Mouse (Mus musculus) midbrain, embryonic 16.5 days (tissue): Measurements from ENCODE around the gene Atp6v1a. TPM values are rescaled to one million over a fixed set of nuclear protein-coding genes. Genes with fewer than 3 reads are reported as not detected.

ENCODE experiments used
- ATAC-seq: fragments of 200-750 bp; cut with Nextera tagmentation; 2 replicates; pipeline ENCODE4 v1.8.0; 2017; ENCODE audit warnings: moderate TSS enrichment
- H3K27ac ChIP-seq: fragments of 300-500 bp; sonication (generic); 2 replicates; pipeline ENCODE4 v1.5.1; 2014; ENCODE audit warnings: mild to moderate bottlenecking, low read length, mixed read lengths
- H3K27me3 ChIP-seq: fragments of 300-500 bp; sonication (generic); 2 replicates; pipeline ENCODE4 v1.6.1; 2014; ENCODE audit warnings: low read depth, low read length, mixed read lengths; ENCODE audit not compliant: control insufficient read depth, insufficient read depth
- H3K36me3 ChIP-seq: fragments of 300-500 bp; sonication (generic); 2 replicates; pipeline ENCODE4 v1.6.1; 2014; ENCODE audit warnings: mild to moderate bottlenecking, low read length, moderate library complexity, mixed read lengths; ENCODE audit not compliant: control insufficient read depth, insufficient read depth
- H3K4me1 ChIP-seq: fragments of 300-500 bp; sonication (generic); 2 replicates; pipeline ENCODE4 v1.6.1; 2014; ENCODE audit warnings: mild to moderate bottlenecking, low read length, mixed read lengths; ENCODE audit not compliant: control insufficient read depth, insufficient read depth
- H3K4me2 ChIP-seq: fragments of 300-500 bp; sonication (generic); 2 replicates; pipeline ENCODE4 v1.6.1; 2014; ENCODE audit warnings: mild to moderate bottlenecking, low read length, mixed read lengths
- H3K4me3 ChIP-seq: fragments of 300-500 bp; sonication (generic); 2 replicates; pipeline ENCODE4 v1.5.1; 2014; ENCODE audit warnings: low read depth, mild to moderate bottlenecking, low read length, moderate library complexity, mixed read lengths
- H3K9ac ChIP-seq: fragments of 300-500 bp; sonication (generic); 2 replicates; pipeline ENCODE4 v1.6.1; 2014; ENCODE audit warnings: low read depth, low read length, mixed read lengths
- H3K9me3 ChIP-seq: fragments of 300-500 bp; sonication (generic); replicated peaks from 2 replicates; pipeline ENCODE4 v1.6.1; 2014; ENCODE audit warnings: mild to moderate bottlenecking, low read length, mixed read lengths; ENCODE audit not compliant: control insufficient read depth, poor library complexity, severe bottlenecking
- WGBS: fragments of 180-500 bp; shearing (Covaris S2); extraction: QIAGEN DNeasy Blood & Tissue Kit; methylation state at CpG from one replicate; pipeline ENCODE4 v1.1.7; 2014; 5-methylcytosine and 5-hydroxymethylcytosine counted together
- polyA plus RNA-seq: library from polyadenylated mRNA; unstranded; fragments of >200 nt; fragmentation: Nextera tagmentation; extraction: Ambion mirVana; gene quantifications from 2 replicates; pipeline ENCODE4 v1.2.1, GENCODE M21; 2015

Atp6v1a gene
- polyA plus RNA-seq, 1 experiment from 2014 or later = 172 TPM

GRCm38 (mm10) chr16:44103806-44104766, 35.4 kb downstream of the Atp6v1a start:
- no peak overlapping the region for H3K27ac ChIP-seq
- H3K4me1 ChIP-seq = no peaks in the 10 kb centered on the region
- H3K4me2 ChIP-seq = no peak overlapping the region
- no peak for ATAC-seq
- no peaks in the 10 kb centered on the region for H3K9me3 ChIP-seq
- H3K36me3 ChIP-seq = peaks cover 53% of the 10 kb centered on the region
- no peak overlapping the region for H3K9ac ChIP-seq
- no peak overlapping the region for H3K4me3 ChIP-seq
- no peaks in the 10 kb centered on the region for H3K27me3 ChIP-seq
- WGBS = 94% methylated on average over 18 of the region's 18 CpGs

- Histone ChIP-seq H3K36me3 (peaks cover 54% of the 10 kb centered on the region), H3K27me3 (no peaks in the 10 kb centered on the region), H3K4me2 (no peak overlapping the region), H3K9ac (no peak overlapping the region), H3K27ac (no peak overlapping the region), H3K4me3 (no peak overlapping the region), H3K4me1 (no peaks in the 10 kb centered on the region), H3K9me3 (no peaks in the 10 kb centered on the region)
- 92% methylated on average over 2 of the region's 2 CpGs for WGBS
- no peak for ATAC-seq
Observed at GRCm38 (mm10) chr16:44102925-44103324, 36.6 kb downstream of the Atp6v1a start.

GRCm38 (mm10) chr16:44101181-44101710, 38.3 kb downstream of the Atp6v1a start:
- no peak overlapping the region for H3K27ac ChIP-seq
- 93% methylated on average over 12 of the region's 12 CpGs for WGBS
- H3K27me3 ChIP-seq = no peaks in the 10 kb centered on the region
- H3K4me3 ChIP-seq = no peak overlapping the region
- ATAC-seq = no peak
- peaks cover 57% of the 10 kb centered on the region for H3K36me3 ChIP-seq
- H3K9ac ChIP-seq = no peak overlapping the region
- H3K4me2 ChIP-seq = no peak overlapping the region
- no peaks in the 10 kb centered on the region for H3K9me3 ChIP-seq
- no peaks in the 10 kb centered on the region for H3K4me1 ChIP-seq

GRCm38 (mm10) chr16:44099377-44099776, 40.1 kb downstream of the Atp6v1a start:
- Histone ChIP-seq H3K27me3 (no peaks in the 10 kb centered on the region), H3K4me3 (no peak overlapping the region), H3K4me1 (no peaks in the 10 kb centered on the region), H3K9me3 (no peaks in the 10 kb centered on the region), H3K36me3 (peaks cover 62% of the 10 kb centered on the region), H3K27ac (no peak overlapping the region), H3K9ac (no peak overlapping the region), H3K4me2 (no peak overlapping the region)
- ATAC-seq = no peak
- WGBS = 98% methylated on average over 7 of the region's 7 CpGs

- Histone ChIP-seq H3K36me3 (peaks cover 31% of the 10 kb centered on the region), H3K27ac (no peak overlapping the region), H3K9ac (no peak overlapping the region), H3K4me2 (no peak overlapping the region), H3K27me3 (no peaks in the 10 kb centered on the region), H3K9me3 (no peaks in the 10 kb centered on the region), H3K4me3 (no peak overlapping the region), H3K4me1 (no peaks in the 10 kb centered on the region)
- WGBS = 81% methylated on average over 2 of the region's 2 CpGs
- ATAC-seq = no peak
Observed at GRCm38 (mm10) chr16:44087650-44088049, 51.9 kb downstream of the Atp6v1a start.

GRCm38 (mm10) chr16:44063025-44063894, 76.2 kb downstream of the Atp6v1a start, which contains the start of gene Gramd1c:
Gramd1c (minus strand) TSS chr16:44063345.
- Histone ChIP-seq H3K27ac (peak within 1 kb of the TSS; percentile 76), H3K4me3 (peak within 1 kb of the TSS; percentile 45), H3K4me1 (peaks cover 3% of the 10 kb centered on the region; the same call in 1 of the 2 replicates), H3K9ac (peak within 1 kb of the TSS; percentile 55), H3K27me3 (no peaks in the 10 kb centered on the region), H3K4me2 (peak within 1 kb of the TSS; percentile 52), H3K9me3 (no peaks in the 10 kb centered on the region), H3K36me3 (no peaks in the 10 kb centered on the region)
- WGBS = 6% methylated on average over 45 of the region's 45 CpGs
- peak; percentile 92 for ATAC-seq

GRCm38 (mm10) chr16:44061341-44061740, 78.2 kb downstream of the Atp6v1a start:
- WGBS = 95% methylated on average over 15 of the region's 15 CpGs
- peaks cover 3% of the 10 kb centered on the region; the same call in 1 of the 2 replicates for H3K4me1 ChIP-seq
- no peaks in the 10 kb centered on the region for H3K9me3 ChIP-seq
- no peak for ATAC-seq
- no peak overlapping the region for H3K27ac ChIP-seq
- no peak overlapping the region for H3K9ac ChIP-seq
- H3K36me3 ChIP-seq = no peaks in the 10 kb centered on the region
- no peak overlapping the region for H3K4me2 ChIP-seq
- no peaks in the 10 kb centered on the region for H3K27me3 ChIP-seq
- no peak overlapping the region for H3K4me3 ChIP-seq

GRCm38 (mm10) chr16:44060604-44061286, 78.8 kb downstream of the Atp6v1a start:
- H3K27ac ChIP-seq = no peak overlapping the region
- WGBS = 95% methylated on average over 18 of the region's 18 CpGs
- no peak for ATAC-seq
- no peak overlapping the region for H3K4me3 ChIP-seq
- H3K36me3 ChIP-seq = no peaks in the 10 kb centered on the region
- no peak overlapping the region for H3K4me2 ChIP-seq
- peaks cover 3% of the 10 kb centered on the region; the same call in 1 of the 2 replicates for H3K4me1 ChIP-seq
- H3K9me3 ChIP-seq = no peaks in the 10 kb centered on the region
- H3K27me3 ChIP-seq = no peaks in the 10 kb centered on the region
- no peak overlapping the region for H3K9ac ChIP-seq
